Mouse (Mus musculus) hindbrain, embryonic 16.5 days (tissue): ENCODE measurements around the gene Arl2. TPM values are rescaled to one million over a fixed set of nuclear protein-coding genes. Genes with fewer than 3 reads are reported as not detected.

Experiments used
- ATAC-seq: fragments of 200-750 bp; cut with Nextera tagmentation; 2 replicates; pipeline ENCODE4 v1.8.0; 2017; ENCODE audit warnings: moderate TSS enrichment, moderate library complexity
- H3K27ac ChIP-seq: fragments of 300-500 bp; sonication (generic); 2 replicates; pipeline ENCODE4 v1.5.1; 2014; ENCODE audit warnings: low read depth, mild to moderate bottlenecking, control low read depth, low read length, moderate library complexity
- H3K27me3 ChIP-seq: fragments of 300-500 bp; sonication (generic); replicated peaks from 2 replicates; pipeline ENCODE4 v1.6.1; 2014; ENCODE audit warnings: low read length; ENCODE audit not compliant: control insufficient read depth, insufficient read depth
- H3K36me3 ChIP-seq: fragments of 300-500 bp; sonication (generic); 2 replicates; pipeline ENCODE4 v1.6.1; 2014; ENCODE audit warnings: mild to moderate bottlenecking, low read length, moderate library complexity, mixed read lengths; ENCODE audit not compliant: control insufficient read depth, insufficient read depth
- H3K4me1 ChIP-seq: fragments of 300-500 bp; sonication (generic); 2 replicates; pipeline ENCODE4 v1.6.1; 2014; ENCODE audit warnings: low read depth, low read length; ENCODE audit not compliant: control insufficient read depth, insufficient read depth
- H3K4me2 ChIP-seq: fragments of 300-500 bp; sonication (generic); 2 replicates; pipeline ENCODE4 v1.6.1; 2014; ENCODE audit warnings: mild to moderate bottlenecking, low read length, control low read depth, moderate library complexity
- H3K4me3 ChIP-seq: fragments of 300-500 bp; sonication (generic); 2 replicates; pipeline ENCODE4 v1.5.1; 2014; ENCODE audit warnings: mild to moderate bottlenecking, low read length, control low read depth, moderate library complexity
- H3K9ac ChIP-seq: fragments of 300-500 bp; sonication (generic); 2 replicates; pipeline ENCODE4 v1.6.1; 2014; ENCODE audit warnings: low read depth, mild to moderate bottlenecking, control low read depth, low read length, moderate library complexity
- H3K9me3 ChIP-seq: fragments of 300-500 bp; sonication (generic); 2 replicates; pipeline ENCODE4 v1.6.1; 2014; ENCODE audit warnings: mild to moderate bottlenecking, low read length, moderate library complexity; ENCODE audit not compliant: control insufficient read depth
- WGBS: fragments of 180-500 bp; shearing (Covaris S2); extraction: QIAGEN DNeasy Blood & Tissue Kit; methylation state at CpG from one replicate; pipeline ENCODE4 v1.1.7; 2014; 5-methylcytosine and 5-hydroxymethylcytosine counted together
- polyA plus RNA-seq: library from polyadenylated mRNA; unstranded; fragments of >200 nt; fragmentation: Nextera tagmentation; extraction: Ambion mirVana; gene quantifications from 2 replicates; pipeline ENCODE4 v1.2.1, GENCODE M21; 2015

Gene Arl2
- polyA plus RNA-seq, 1 experiment from 2014 or later: 162 TPM

- Histone ChIP-seq H3K4me3 (no peak overlapping the region), H3K36me3 (no peaks in the 10 kb centered on the region), H3K9me3 (no peaks in the 10 kb centered on the region), H3K27me3 (no peaks in the 10 kb centered on the region), H3K9ac (no peak overlapping the region), H3K4me1 (no peaks in the 10 kb centered on the region), H3K4me2 (no peak overlapping the region), H3K27ac (no peak overlapping the region)
- no peak for ATAC-seq
- WGBS: 65% methylated on average over 6 of the region's 6 CpGs
Observed at GRCm38 (mm10) chr19:6101186-6101585, 40.2 kb downstream of the Arl2 start.

GRCm38 (mm10) chr19:6097847-6098246 lies 43.5 kb downstream of the Arl2 start:
- Histone ChIP-seq H3K27me3 (no peaks in the 10 kb centered on the region), H3K9ac (no peak overlapping the region), H3K27ac (no peak overlapping the region), H3K4me1 (no peaks in the 10 kb centered on the region), H3K4me2 (no peak overlapping the region), H3K36me3 (no peaks in the 10 kb centered on the region), H3K9me3 (no peaks in the 10 kb centered on the region), H3K4me3 (no peak overlapping the region)
- no peak for ATAC-seq
- 80% methylated on average over 3 of the region's 3 CpGs for WGBS

- no peak within 1 kb of the TSS for H3K27ac ChIP-seq
- H3K27me3 ChIP-seq: no peaks in the 10 kb centered on the region
- H3K4me1 ChIP-seq: no peaks in the 10 kb centered on the region
- H3K9me3 ChIP-seq: no peaks in the 10 kb centered on the region
- no peaks in the 10 kb centered on the region for H3K36me3 ChIP-seq
- H3K4me3 ChIP-seq: no peak within 1 kb of the TSS
- ATAC-seq: no peak
- no peak within 1 kb of the TSS for H3K4me2 ChIP-seq
- 90% methylated on average over 7 of the region's 7 CpGs for WGBS
- H3K9ac ChIP-seq: no peak within 1 kb of the TSS
Observed at GRCm38 (mm10) chr19:6094119-6094518, 47.2 kb downstream of the Arl2 start, which contains the start of gene AC131692.1. AC131692.1 (plus strand) TSS chr19:6094419.

GRCm38 (mm10) chr19:6088841-6089240 lies 52.5 kb downstream of the Arl2 start:
- ATAC-seq: no peak
- Histone ChIP-seq H3K4me1 (peaks cover 12% of the 10 kb centered on the region), H3K27me3 (no peaks in the 10 kb centered on the region), H3K4me2 (no peak overlapping the region), H3K4me3 (no peak overlapping the region), H3K36me3 (no peaks in the 10 kb centered on the region), H3K9ac (no peak overlapping the region), H3K27ac (no peak overlapping the region), H3K9me3 (no peaks in the 10 kb centered on the region)
- 91% methylated on average over 13 of the region's 13 CpGs for WGBS

- peaks cover 19% of the 10 kb centered on the region for H3K4me1 ChIP-seq
- 0% methylated on average over 17 of the region's 17 CpGs for WGBS
- no peaks in the 10 kb centered on the region for H3K9me3 ChIP-seq
- peak overlapping the region; percentile 53 for H3K4me3 ChIP-seq
- H3K27me3 ChIP-seq: no peaks in the 10 kb centered on the region
- no peak overlapping the region for H3K27ac ChIP-seq
- H3K4me2 ChIP-seq: peak overlapping the region; percentile 85
- H3K9ac ChIP-seq: 0 out of 2 replicates have a peak overlapping the region, but pooled peaks have one; percentile 7
- ATAC-seq: peak; percentile 60
- H3K36me3 ChIP-seq: peaks cover 10% of the 10 kb centered on the region
Observed at GRCm38 (mm10) chr19:6085417-6085879, 55.9 kb downstream of the Arl2 start.

GRCm38 (mm10) chr19:6084478-6085248 lies 56.7 kb downstream of the Arl2 start, which contains the start of the genes Zfpl1 and Cdca5:
Zfpl1 (minus strand) TSS chr19:6084956.
Cdca5 (plus strand) TSS chr19:6084983.
- H3K9ac ChIP-seq: peak within 1 kb of the TSS; percentile 61
- H3K9me3 ChIP-seq: no peaks in the 10 kb centered on the region
- peak within 1 kb of the TSS; percentile 96 for H3K4me2 ChIP-seq
- WGBS: under 1% methylated on average over 58 of the region's 58 CpGs
- H3K4me3 ChIP-seq: peak within 1 kb of the TSS; percentile 53
- ATAC-seq: peak; percentile 93
- no peaks in the 10 kb centered on the region for H3K27me3 ChIP-seq
- no peak within 1 kb of the TSS for H3K27ac ChIP-seq
- peaks cover 13% of the 10 kb centered on the region for H3K36me3 ChIP-seq
- H3K4me1 ChIP-seq: peaks cover 19% of the 10 kb centered on the region

Other genes with a start within 250 kb of the Arl2 start
- 10.0 and 10.2 TPM in 2 replicates for gene Tigd3, start 247.4 kb downstream of the Arl2 start, polyA plus RNA-seq
- gene Dpf2, start 228.5 kb downstream of the Arl2 start, polyA plus RNA-seq: 94.0 and 117 TPM in 2 replicates
- gene Cdc42ep2, start 216.7 kb downstream of the Arl2 start, polyA plus RNA-seq: 22.2 and 23.4 TPM in 2 replicates
- 22.4 and 26.6 TPM in 2 replicates for gene Pola2, start 177.3 kb downstream of the Arl2 start, polyA plus RNA-seq
- not detected in 2 replicates for gene Slc22a20, start 155.4 kb downstream of the Arl2 start, polyA plus RNA-seq
- 5.2 and 5.6 TPM in 2 replicates for gene Capn1, start 125.7 kb downstream of the Arl2 start, polyA plus RNA-seq
- gene Syvn1, start 95.0 kb downstream of the Arl2 start, polyA plus RNA-seq: 29.0 and 38.4 TPM in 2 replicates
- gene Mrpl49, start 83.8 kb downstream of the Arl2 start, polyA plus RNA-seq: 62.4 and 68.8 TPM in 2 replicates
- 471 and 479 TPM in 2 replicates for gene Fau, start 83.7 kb downstream of the Arl2 start, polyA plus RNA-seq
- gene Znhit2, start 80.4 kb downstream of the Arl2 start, polyA plus RNA-seq: 31.5 and 35.2 TPM in 2 replicates
- 61.3 and 64.6 TPM in 2 replicates for gene Tm7sf2, start 73.2 kb downstream of the Arl2 start, polyA plus RNA-seq
- gene Vps51, start 64.3 kb downstream of the Arl2 start, polyA plus RNA-seq: 89.5 and 91.3 TPM in 2 replicates
- gene Tmem262, start 61.5 kb downstream of the Arl2 start, polyA plus RNA-seq: not detected in 2 replicates
- 1.2 and 1.5 TPM in 2 replicates for gene Gm28374, start 59.3 kb downstream of the Arl2 start, polyA plus RNA-seq
- gene Zfpl1, start 56.6 kb downstream of the Arl2 start, polyA plus RNA-seq: 74.8 and 77.4 TPM in 2 replicates
- 6.8 and 7.7 TPM in 2 replicates for gene Cdca5, start 56.6 kb downstream of the Arl2 start, polyA plus RNA-seq
- gene AC131692.1, start 47.1 kb downstream of the Arl2 start, polyA plus RNA-seq: not detected in 2 replicates
- 0.41 and 0.43 TPM in 2 replicates for gene Naaladl1, start 35.8 kb downstream of the Arl2 start, polyA plus RNA-seq
- gene Sac3d1, start 22.9 kb downstream of the Arl2 start, polyA plus RNA-seq: 48.5 and 53.9 TPM in 2 replicates
- gene Snx15, start 13.2 kb downstream of the Arl2 start, polyA plus RNA-seq: 64.3 and 66.9 TPM in 2 replicates
- not detected in 2 replicates for gene Batf2, start 565 bp downstream of the Arl2 start, polyA plus RNA-seq
- 0.10 TPM in 1 of 2 replicates, not detected in the other for gene Majin, start 42.8 kb upstream of the Arl2 start, polyA plus RNA-seq
- gene Gpha2, start 84.8 kb upstream of the Arl2 start, polyA plus RNA-seq: not detected in 2 replicates
- gene Ppp2r5b, start 94.3 kb upstream of the Arl2 start, polyA plus RNA-seq: 161 and 167 TPM in 2 replicates
- gene Atg2a, start 100.1 kb upstream of the Arl2 start, polyA plus RNA-seq: 11.7 and 16.7 TPM in 2 replicates
- 105 and 113 TPM in 2 replicates for gene Ehd1, start 135.2 kb upstream of the Arl2 start, polyA plus RNA-seq
- gene Cdc42bpg, start 164.9 kb upstream of the Arl2 start, polyA plus RNA-seq: 0.26 and 0.31 TPM in 2 replicates
- 68.4 and 85.0 TPM in 2 replicates for gene Men1, start 193.4 kb upstream of the Arl2 start, polyA plus RNA-seq
- gene Map4k2, start 199.6 kb upstream of the Arl2 start, polyA plus RNA-seq: 19.6 and 23.1 TPM in 2 replicates
- 81.4 and 106 TPM in 2 replicates for gene Sf1, start 222.1 kb upstream of the Arl2 start, polyA plus RNA-seq
- gene Pygm, start 242.9 kb upstream of the Arl2 start, polyA plus RNA-seq: 10.2 and 13.2 TPM in 2 replicates